Mouse (Mus musculus): Measurements from ENCODE around the gene Pcnx. TPM values are rescaled to one million over a fixed set of nuclear protein-coding genes. Genes with fewer than 3 reads are reported as not detected.

The Pcnx gene
- polyA plus RNA-seq, 1 experiment from 2014 or later, result 5.1 TPM

DNA sequence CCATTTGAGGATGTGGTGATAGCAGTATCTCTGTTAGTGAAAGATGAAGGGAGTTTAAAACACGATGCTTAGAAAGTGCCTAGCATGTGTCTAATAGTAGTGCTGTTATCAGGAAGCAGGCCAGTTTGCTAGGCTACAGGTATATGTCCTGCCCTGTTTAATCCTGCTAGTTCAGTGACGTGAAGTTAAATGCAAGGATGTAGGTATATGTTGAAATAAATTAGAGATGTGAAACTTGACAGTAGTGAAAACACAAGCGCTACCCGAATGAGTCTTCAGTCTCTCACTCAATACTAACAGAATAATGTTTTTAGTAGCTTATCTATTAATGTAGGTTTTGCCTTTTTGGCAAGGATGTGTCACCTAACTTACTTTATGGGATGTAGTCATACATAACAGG lies 62.0 kb downstream of the Pcnx start:
- Histone ChIP-seq H3K9me3 (ENCODE audit: control insufficient read depth, low read length) (no peaks in the 10 kb centered on the region), H3K4me1 (replicated peaks; ENCODE audit: control insufficient read depth, insufficient read depth) (no peaks in the 10 kb centered on the region), H3K4me3 (ENCODE audit: low read depth, low read length) (no peak overlapping the region), H3K9ac (ENCODE audit: low read length) (no peak overlapping the region), H3K27me3 (ENCODE audit: control insufficient read depth, insufficient read depth, low read length) (no peaks in the 10 kb centered on the region), H3K27ac (replicated peaks) (no peak overlapping the region), H3K36me3 (ENCODE audit: control insufficient read depth, insufficient read depth, low read length) (peaks cover 4% of the 10 kb centered on the region; the same call in 1 of the 2 replicates), H3K4me2 (replicated peaks; ENCODE audit: low read depth) (no peak overlapping the region)
- TF ChIP-seq CTCF (IDR thresholded peaks at IDR 0.05; ENCODE audit: low read depth) (no peak), EP300 (optimal IDR thresholded peaks at IDR 0.05) (no peak)
- WGBS, result 88% methylated on average over 4 of the region's 4 CpGs
- no peak for ATAC-seq (ENCODE audit: low FRiP score, low TSS enrichment)
- no peak for DNase-seq (ENCODE audit: low spot score)

DNA sequence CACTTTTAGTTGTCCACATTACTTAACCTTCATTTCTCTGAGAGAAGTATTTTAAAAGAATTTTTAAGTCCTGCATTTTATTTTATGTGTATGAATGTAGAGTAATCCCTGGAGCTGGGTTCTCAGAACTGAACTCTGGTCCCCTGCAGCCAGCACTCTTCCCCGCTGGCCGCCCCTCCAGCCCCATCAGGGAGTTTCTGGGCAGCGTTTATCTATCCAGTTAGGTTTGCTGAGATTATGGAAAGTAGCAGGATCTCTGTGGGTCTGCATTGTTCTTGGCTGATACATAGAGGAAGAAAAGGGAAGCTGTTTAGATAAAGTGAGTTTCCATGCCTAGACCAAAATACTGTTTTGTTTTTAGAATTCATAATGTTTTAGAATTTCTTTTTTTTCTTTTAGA lies 63.0 kb downstream of the Pcnx start:
- WGBS, result 54% methylated on average over 3 of the region's 3 CpGs
- peaks cover 3% of the 10 kb centered on the region; the same call in 1 of the 2 replicates for H3K36me3 ChIP-seq (ENCODE audit: control insufficient read depth, insufficient read depth, low read length)
- TF ChIP-seq EP300 (optimal IDR thresholded peaks at IDR 0.05) (no peak), CTCF (IDR thresholded peaks at IDR 0.05; ENCODE audit: low read depth) (no peak)
- H3K27me3 ChIP-seq (ENCODE audit: control insufficient read depth, insufficient read depth, low read length), result no peaks in the 10 kb centered on the region
- no peak overlapping the region for H3K4me2 ChIP-seq (replicated peaks; ENCODE audit: low read depth)
- H3K4me1 ChIP-seq (replicated peaks; ENCODE audit: control insufficient read depth, insufficient read depth), result no peaks in the 10 kb centered on the region
- DNase-seq (ENCODE audit: low spot score) (no peak), ATAC-seq (ENCODE audit: low FRiP score, low TSS enrichment) (no peak)
- H3K9me3 ChIP-seq (ENCODE audit: control insufficient read depth, low read length), result no peaks in the 10 kb centered on the region
- H3K27ac ChIP-seq (replicated peaks), result no peak overlapping the region
- H3K4me3 ChIP-seq (ENCODE audit: low read depth, low read length), result no peak overlapping the region
- no peak overlapping the region for H3K9ac ChIP-seq (ENCODE audit: low read length)

DNA sequence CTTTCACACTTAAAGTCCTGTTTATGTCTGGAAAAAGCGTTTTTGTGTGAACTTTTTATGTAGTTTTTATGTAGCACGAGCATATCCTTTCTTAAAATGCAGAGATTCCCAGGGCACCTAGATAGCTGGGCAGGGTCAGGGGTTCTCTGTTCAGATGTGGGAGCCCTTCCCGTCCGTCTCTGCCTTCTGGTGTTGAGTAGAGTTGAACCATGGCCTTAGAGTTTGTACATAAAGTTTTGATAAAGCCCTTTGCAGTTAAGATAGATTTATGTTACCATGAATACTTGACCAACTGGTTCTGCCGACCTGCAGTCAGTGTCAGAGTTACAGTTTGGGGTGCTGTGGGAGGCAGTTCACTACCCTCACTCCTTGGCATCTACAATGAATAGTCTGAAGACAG lies 67.3 kb downstream of the Pcnx start:
- TF ChIP-seq CTCF (IDR thresholded peaks at IDR 0.05; ENCODE audit: low read depth) (no peak), EP300 (optimal IDR thresholded peaks at IDR 0.05) (no peak)
- H3K4me1 ChIP-seq (replicated peaks; ENCODE audit: control insufficient read depth, insufficient read depth), result no peaks in the 10 kb centered on the region
- H3K4me2 ChIP-seq (replicated peaks; ENCODE audit: low read depth), result no peak overlapping the region
- no peaks in the 10 kb centered on the region for H3K27me3 ChIP-seq (ENCODE audit: control insufficient read depth, insufficient read depth, low read length)
- H3K9ac ChIP-seq (ENCODE audit: low read length), result no peak overlapping the region
- no peak overlapping the region for H3K27ac ChIP-seq (replicated peaks)
- ATAC-seq (ENCODE audit: low FRiP score, low TSS enrichment), result peak; percentile 51; the same call in 1 of the 2 replicates
- WGBS, result 59% methylated on average over 5 of the region's 5 CpGs
- H3K9me3 ChIP-seq (ENCODE audit: control insufficient read depth, low read length), result no peaks in the 10 kb centered on the region
- H3K4me3 ChIP-seq (ENCODE audit: low read depth, low read length), result no peak overlapping the region
- no peak for DNase-seq (ENCODE audit: low spot score)
- no peaks in the 10 kb centered on the region for H3K36me3 ChIP-seq (ENCODE audit: control insufficient read depth, insufficient read depth, low read length)

DNA sequence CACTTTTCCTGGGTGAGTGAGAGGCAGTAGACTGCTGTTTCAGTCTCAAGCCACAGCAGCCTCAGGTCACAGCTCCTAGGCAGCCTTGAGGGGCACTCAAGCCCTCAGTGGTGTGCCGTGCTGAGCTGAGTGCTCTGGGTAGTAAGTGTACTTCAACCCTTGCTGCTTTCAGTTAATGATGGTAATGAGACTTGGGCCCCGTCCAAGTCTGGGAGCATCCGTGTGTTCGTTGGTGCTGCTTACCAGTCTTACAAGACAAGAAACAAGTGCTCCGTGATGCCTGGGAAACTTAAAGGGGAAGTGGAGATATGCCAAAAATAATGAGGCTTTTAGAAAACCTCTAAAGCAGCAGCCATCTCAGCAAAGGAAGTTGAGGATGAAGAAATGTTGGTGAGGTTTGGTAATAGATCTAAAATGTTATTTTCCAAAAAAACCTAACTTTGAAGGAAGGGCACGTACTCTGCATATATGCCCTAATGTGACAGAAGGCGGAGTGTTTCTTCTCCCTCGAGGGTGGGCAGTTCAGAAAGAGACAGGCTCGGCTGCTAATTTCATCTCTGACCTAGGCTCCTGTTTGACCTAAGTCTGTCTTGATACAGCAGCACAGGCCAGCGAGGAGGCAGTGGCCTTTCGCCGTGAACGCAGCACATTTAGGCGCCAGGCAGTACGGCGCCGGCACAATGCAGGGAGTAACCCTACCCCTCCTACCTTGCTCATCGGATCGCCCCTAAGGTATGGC lies 68.0 kb downstream of the Pcnx start:
- no peaks in the 10 kb centered on the region for H3K4me1 ChIP-seq (replicated peaks; ENCODE audit: control insufficient read depth, insufficient read depth)

DNA sequence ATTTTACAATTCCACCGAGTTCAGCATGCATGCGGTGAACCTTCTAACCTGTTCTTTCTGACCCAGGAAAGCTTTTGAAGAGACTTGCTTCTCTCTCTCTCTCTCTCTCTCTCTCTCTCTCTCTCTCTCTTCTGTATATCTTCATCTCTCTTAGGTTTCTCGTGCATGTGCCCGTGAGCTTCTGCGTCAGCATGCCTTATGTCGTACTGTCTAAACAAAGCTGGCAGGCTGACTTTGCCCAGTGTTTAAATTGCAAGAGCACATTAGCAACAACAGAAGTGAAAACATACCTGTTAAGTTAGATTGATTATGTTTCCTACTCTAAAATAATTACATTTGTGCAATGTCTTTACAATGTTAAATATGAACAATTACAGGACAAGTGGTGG lies 68.6 kb downstream of the Pcnx start:
- 36% methylated on average over 6 of the region's 6 CpGs for WGBS
- Histone ChIP-seq H3K9me3 (ENCODE audit: control insufficient read depth, low read length) (no peaks in the 10 kb centered on the region), H3K27ac (replicated peaks) (no peak overlapping the region), H3K9ac (ENCODE audit: low read length) (no peak overlapping the region), H3K27me3 (ENCODE audit: control insufficient read depth, insufficient read depth, low read length) (no peaks in the 10 kb centered on the region), H3K36me3 (ENCODE audit: control insufficient read depth, insufficient read depth, low read length) (no peaks in the 10 kb centered on the region), H3K4me1 (replicated peaks; ENCODE audit: control insufficient read depth, insufficient read depth) (no peaks in the 10 kb centered on the region), H3K4me3 (ENCODE audit: low read depth, low read length) (no peak overlapping the region), H3K4me2 (replicated peaks; ENCODE audit: low read depth) (no peak overlapping the region)
- TF ChIP-seq CTCF (IDR thresholded peaks at IDR 0.05; ENCODE audit: low read depth) (no peak), EP300 (optimal IDR thresholded peaks at IDR 0.05) (no peak)
- DNase-seq (ENCODE audit: low spot score) (no peak), ATAC-seq (ENCODE audit: low FRiP score, low TSS enrichment) (no peak)

More for the DNA sequence above, 68.0 kb downstream of the Pcnx start:
- no peak overlapping the region for H3K9ac ChIP-seq (ENCODE audit: low read length)
- 0 out of 2 replicates have a peak overlapping the region, but pooled peaks have one; percentile 11 for H3K4me2 ChIP-seq (replicated peaks; ENCODE audit: low read depth)
- no peaks in the 10 kb centered on the region for H3K9me3 ChIP-seq (ENCODE audit: control insufficient read depth, low read length)
- no peaks in the 10 kb centered on the region for H3K27me3 ChIP-seq (ENCODE audit: control insufficient read depth, insufficient read depth, low read length)
- H3K27ac ChIP-seq (replicated peaks), result peak overlapping the region; percentile 59
- peak; percentile 34; the same call in 1 of the 2 replicates for ATAC-seq (ENCODE audit: low FRiP score, low TSS enrichment)
- TF ChIP-seq EP300 (optimal IDR thresholded peaks at IDR 0.05), result no peak
- TF ChIP-seq CTCF (IDR thresholded peaks at IDR 0.05; ENCODE audit: low read depth), result no peak
- 52% methylated on average over 19 of the region's 19 CpGs for WGBS
- no peak for DNase-seq (ENCODE audit: low spot score)
- no peak overlapping the region for H3K4me3 ChIP-seq (ENCODE audit: low read depth, low read length)
- no peaks in the 10 kb centered on the region for H3K36me3 ChIP-seq (ENCODE audit: control insufficient read depth, insufficient read depth, low read length)

DNA sequence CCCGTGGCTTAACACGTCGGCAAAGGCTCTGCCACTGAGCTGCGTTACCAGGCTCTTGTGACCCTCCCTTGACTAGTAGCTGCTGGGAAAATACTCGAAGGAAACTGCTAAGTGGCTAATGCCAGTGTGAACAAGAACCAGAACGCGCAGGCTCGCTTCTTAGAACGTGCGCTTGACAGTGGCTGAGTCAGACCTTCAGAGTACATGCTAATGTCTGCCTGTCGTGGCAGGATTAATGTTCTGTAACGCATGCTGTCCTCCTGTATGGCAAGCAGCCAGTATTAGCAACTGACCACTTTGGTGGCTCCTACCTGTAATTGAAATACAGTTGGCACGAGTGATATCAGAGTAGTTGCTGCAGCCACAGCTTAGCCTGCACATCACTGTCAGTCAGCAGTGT lies 72.2 kb downstream of the Pcnx start:
- no peaks in the 10 kb centered on the region for H3K9me3 ChIP-seq (ENCODE audit: control insufficient read depth, low read length)
- DNase-seq (ENCODE audit: low spot score) (no peak), ATAC-seq (ENCODE audit: low FRiP score, low TSS enrichment) (no peak)
- no peak overlapping the region for H3K4me2 ChIP-seq (replicated peaks; ENCODE audit: low read depth)
- no peak overlapping the region for H3K27ac ChIP-seq (replicated peaks)
- H3K9ac ChIP-seq (ENCODE audit: low read length), result no peak overlapping the region
- no peaks in the 10 kb centered on the region for H3K27me3 ChIP-seq (ENCODE audit: control insufficient read depth, insufficient read depth, low read length)
- H3K36me3 ChIP-seq (ENCODE audit: control insufficient read depth, insufficient read depth, low read length), result no peaks in the 10 kb centered on the region; the same call in none of the 2 replicates
- no peak overlapping the region for H3K4me3 ChIP-seq (ENCODE audit: low read depth, low read length)
- TF ChIP-seq EP300 (optimal IDR thresholded peaks at IDR 0.05), result no peak
- TF ChIP-seq CTCF (IDR thresholded peaks at IDR 0.05; ENCODE audit: low read depth), result no peak
- 63% methylated on average over 13 of the region's 13 CpGs for WGBS
- no peaks in the 10 kb centered on the region for H3K4me1 ChIP-seq (replicated peaks; ENCODE audit: control insufficient read depth, insufficient read depth)

Measured in stomach, postnatal 0 days (tissue).